Mouse (Mus musculus): ENCODE measurements around the gene Med13l.

DNA sequence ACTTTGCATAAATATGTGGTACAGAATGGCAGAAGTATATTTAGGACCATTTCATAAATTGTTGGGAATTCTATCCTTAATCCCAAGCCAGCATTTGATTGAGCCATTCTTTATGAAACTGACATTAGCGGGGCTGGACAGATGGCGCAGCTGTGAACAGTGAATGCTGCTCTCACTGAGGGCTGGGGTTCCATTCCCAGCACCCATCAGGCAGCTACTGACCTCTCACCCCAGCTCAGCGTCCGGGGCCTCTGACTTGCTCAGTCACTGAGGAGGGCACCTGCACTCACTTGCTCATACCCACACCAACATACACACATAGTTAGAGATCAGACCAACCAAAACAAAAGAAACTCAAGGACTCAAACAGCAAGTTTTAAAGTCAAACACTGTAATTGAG lies 24.9 kb downstream of the Med13l start:
- TF ChIP-seq CTCF (IDR thresholded peaks at IDR 0.05; ENCODE audit: control insufficient read depth, insufficient read depth, insufficient replicate concordance, low read depth, low read length) (no peak), POLR2A (IDR thresholded peaks at IDR 0.05; ENCODE audit: control insufficient read depth, low read depth, low read length) (no peak)

Measured in testis, adult 2 months (tissue).